Mouse (Mus musculus) urinary bladder, postnatal 4 days (tissue): ENCODE results near the gene Hspb8.
"Not testable (repeated sequence)": the region's sequence is repeated elsewhere in the genome, so short reads cannot be mapped to it uniquely, and the experiment has no call there.

ENCODE experiments used
- DNase-seq, 2 experiments: peaks; one replicate each; pipeline ENCODE4 v3.0.0; 2021 to 2022; ENCODE audit warnings: low spot score in 2 of 2

Gene Hspb8

DNA sequence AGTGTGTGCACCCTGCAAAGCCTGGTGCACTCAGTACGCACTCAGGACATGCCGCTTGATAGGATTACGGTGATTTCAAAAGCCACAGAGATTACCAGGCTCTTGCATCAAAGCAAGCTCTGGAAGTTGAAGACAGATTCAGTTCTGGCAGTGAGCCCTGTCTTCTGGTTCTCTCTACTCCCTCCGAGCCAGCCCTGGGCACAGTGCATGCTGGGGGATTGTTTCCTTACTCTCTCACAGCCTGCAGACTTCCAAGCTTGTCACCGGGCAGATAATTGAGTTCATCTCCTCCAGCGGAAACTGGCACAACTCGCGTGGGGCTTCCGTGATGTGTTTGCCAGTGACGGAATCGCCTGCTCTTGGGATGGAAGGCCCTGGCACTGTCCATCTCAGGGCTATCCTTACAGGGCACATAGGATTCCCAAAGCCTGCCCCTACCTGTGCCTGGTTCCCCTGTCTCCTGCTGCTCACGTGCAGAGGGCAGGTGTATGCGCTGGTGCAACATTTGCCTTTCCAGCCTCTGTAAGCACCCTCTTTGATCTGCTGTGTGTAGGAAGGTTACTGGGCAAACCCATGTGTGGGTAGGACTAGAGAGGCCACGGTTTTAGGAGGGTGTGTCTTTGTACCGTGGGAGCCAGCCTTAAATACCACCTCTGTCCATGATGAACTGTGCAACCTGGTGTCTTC is 32.7 kb downstream of the Hspb8 start:
- DNase-seq, result no peak

DNA sequence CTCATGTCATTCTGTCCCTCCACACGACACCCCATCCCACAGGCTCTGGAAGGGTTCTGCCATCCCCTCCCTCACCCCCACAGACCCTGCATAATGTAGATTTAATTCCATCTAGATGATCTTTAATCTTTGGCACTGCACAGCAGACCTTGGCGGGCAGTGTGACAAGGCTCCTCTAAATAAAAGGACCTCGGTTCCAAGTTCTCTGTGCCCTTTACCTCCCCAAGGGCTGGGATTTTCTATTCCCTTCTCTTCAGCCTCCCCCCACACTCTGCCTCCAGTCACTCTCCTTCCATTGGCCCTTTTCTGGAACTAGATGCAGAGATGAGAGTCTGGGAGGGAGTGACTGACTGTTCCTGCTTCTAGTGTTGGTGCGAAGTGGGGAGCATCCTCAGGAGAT is 33.3 kb downstream of the Hspb8 start:
- DNase-seq, result no peak

DNA sequence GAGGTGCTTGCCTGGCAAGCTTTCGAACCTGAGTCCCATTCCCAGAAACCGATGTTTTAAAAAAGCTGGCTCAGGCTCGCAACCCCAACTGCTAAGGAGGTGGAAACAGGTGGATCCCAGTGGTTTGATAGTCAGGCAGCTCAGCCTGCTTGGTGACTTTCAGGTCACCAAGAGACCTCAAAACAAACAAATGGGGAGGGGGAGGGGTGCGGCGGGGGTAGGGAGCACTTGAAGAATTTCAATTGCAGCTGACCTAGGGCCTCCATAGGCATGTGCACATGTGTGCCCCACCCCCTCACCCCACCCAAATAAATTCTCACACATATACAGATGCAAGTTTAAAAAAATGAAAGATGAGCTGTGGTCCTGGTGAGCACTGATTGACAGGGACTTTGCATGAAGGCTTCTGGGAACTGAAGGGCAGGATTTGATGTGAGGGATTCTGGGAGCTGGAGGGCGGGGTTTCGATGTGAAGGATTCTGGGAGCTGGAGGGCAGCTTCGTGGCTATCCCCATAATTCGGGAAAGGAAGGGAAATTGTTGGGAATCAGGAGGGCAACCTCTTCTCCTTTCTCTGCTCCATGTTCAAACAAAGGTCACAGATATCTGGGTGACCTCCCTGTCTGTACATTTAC is 35.2 kb downstream of the Hspb8 start:
- no peak for DNase-seq

DNA sequence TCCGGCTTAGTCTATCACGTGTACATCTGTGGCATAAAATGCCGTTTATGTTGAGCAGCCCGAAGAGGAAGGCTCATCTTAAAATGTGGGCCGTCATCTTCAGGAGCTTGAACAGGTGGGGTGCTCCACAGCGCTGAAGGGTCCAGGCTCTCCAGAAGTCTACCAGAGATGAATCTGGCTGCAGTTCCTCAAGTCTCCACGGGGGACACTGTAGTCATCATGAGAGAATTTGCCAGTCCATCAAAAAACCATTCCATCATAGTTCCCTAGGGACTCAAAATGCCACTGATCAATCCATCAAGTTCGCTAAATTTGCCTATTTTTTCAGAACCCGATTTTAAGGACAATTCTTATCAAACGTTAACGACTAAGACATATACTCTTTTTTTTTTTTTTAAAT is 36.6 kb downstream of the Hspb8 start:
- no peak for DNase-seq

DNA sequence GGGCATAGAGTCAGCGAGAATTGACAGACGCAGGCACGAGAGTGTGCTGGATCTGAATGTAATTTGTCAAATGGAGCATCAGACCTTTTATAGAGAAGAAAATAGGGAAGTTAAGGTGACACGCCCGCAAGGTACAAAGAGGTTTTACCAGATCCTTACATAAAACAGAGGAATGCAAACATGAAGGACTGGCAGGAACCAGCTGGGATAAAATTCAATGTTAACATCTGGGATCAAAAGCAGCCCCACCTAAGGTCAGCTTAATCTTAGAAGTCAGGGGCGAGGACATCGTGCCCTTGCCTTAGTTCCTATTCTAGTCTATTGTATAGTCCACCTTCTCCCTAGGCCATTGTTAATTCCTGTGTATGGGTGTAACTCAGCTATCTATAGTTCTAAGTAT is 40.0 kb downstream of the Hspb8 start:
- DNase-seq, result not testable (repeated sequence)

DNA sequence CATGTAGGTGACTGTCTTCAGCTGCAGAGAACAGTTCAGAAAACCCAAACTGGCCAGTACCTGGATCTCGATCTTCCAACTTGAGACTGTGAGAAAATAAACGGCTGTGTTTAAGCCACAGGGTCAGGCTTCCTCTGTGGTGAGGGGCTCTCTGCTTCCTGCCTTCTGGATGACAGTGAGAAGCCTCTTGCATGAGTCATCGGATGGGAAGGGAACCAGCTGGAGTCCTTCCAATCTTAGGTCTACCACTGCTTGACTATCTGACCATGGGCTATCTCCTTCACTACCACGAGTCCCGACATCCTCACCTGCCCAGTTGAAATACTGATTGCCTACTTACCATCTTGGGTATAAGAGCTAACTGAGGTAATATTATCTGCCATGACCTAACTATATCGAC is 40.9 kb downstream of the Hspb8 start:
- no peak for DNase-seq

DNA sequence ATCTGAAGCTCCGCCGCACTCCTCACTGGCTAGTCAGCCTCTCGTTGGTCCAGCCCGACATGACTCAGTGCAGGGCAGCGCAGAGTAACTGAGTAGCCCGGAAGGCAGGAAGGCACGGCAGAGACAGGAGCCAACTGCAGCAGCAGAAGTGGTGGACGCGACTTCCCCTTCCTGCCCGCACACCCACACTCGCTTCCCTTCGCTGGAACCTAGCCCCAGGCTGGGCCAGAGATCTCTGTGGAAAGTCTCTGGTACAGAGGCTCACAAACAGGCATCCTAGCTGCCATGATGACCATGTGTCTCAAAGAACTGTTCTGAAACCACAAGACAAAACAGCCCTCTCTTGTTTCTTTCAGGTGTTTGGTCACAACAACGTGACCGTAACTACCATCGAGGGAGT is 41.4 kb downstream of the Hspb8 start:
- no peak for DNase-seq

DNA sequence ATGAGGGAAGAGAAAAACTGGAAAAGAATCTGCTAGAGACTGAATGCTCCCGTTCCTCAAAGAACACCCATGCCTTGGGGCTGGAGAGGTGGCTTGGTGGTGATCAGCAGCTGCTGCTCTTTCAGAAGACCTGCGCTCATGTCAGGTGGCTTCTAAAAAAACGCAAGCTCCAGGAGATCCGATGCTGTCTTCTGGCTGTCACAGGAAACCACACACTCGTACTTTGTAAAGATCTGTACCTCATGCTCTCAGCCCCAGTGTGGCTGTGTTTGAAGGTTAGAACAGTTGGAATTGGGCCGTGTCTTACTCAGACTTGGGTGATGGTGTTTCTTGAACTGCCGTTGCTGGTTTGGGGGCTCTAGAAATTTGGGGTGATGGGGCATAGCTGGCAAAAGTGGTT is 42.3 kb downstream of the Hspb8 start:
- no peak for DNase-seq

DNA sequence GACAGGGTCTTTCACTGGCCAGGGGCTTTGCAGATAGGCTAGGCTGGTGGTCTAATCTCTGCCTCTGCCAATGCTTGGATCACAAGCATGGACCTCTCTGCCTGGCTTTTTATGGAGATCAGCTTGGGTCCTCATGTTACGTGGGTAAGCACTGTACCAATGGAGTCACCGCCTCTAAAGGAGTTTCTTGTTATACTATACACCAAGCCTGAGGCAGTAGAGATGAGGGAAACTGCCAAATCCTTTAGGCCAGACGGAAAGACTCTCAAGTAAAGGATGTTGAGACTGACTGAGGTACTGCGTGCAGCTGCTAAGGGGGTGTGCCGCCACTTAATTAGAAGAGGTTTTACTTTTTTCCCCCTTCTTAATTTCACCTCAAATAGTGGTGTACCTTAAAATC is 43.8 kb downstream of the Hspb8 start:
- no peak for DNase-seq

DNA sequence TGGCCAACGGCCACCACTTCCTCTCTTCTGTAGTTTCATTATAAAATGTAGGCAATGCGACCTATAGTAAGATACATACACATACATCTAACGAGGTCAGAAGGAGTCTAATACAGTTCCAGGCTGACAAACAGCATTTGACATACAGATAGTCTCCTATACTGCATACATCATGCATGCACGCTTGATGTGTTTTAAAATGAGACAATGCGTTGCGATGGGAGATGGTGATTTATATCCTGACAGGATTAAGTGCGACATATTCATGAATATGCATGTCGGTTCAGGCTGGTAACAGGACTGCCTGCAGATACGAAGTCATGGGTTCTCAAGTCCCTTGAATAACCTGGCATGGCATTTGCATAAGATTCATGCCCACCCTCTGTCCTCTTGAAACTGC is 54.7 kb downstream of the Hspb8 start:
- DNase-seq, result no peak

DNA sequence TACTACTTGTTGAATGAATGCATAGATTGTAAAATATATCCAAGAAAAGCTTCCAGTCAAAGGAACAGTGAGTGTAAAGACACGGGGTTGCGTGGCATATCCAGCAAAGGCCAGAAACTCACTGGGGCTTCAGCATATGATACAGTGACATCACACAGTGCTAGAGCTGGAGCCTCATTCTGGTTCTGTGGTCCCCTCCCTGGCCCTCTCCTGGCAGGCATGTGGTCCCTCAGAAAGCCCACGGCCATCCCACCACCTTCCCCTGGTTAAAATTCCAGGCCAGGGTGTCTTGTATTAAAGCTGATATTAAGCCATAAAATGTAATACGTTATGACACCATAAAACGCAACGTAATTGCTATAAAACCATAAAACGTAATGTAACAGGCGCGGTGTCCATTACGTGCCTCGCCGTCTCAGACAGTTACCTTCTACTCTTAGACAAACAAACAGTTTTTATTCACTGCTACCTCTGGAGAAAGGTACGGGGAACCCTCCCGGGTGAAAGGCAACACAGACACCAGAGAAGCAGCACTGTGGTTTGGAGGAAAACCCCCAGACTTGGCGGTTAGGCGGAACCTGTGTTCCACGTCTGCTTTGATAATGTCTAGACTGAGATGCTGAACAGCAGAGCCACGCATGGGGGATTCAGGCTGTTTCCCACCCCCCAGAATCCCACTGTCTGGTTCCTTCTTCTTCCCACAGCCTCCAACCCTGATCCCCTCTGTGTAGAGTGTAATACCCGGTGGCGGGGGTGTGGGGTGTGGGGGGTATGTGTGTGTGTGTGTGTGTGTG is 55.6 kb downstream of the Hspb8 start:
- DNase-seq, result no peak

DNA sequence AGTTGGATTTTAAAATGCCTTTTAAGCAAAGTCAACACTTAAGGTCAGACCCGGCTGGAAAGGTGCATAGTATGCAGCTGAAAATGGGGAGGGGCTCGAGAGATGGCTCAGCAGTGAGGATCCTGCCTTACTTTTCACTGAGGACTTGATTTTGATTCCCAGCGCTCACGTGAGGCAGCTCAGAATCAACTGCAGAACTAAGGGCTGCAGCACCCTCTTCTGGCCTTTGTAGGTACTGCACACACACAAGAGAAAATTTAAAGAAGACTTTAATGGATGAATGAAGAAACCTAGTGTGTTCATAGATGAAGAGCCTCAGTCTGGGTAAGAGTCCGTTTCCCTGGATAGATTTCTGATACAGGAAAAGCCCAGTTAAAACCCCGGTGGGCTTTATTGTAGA is 61.3 kb downstream of the Hspb8 start:
- no peak for DNase-seq

DNA sequence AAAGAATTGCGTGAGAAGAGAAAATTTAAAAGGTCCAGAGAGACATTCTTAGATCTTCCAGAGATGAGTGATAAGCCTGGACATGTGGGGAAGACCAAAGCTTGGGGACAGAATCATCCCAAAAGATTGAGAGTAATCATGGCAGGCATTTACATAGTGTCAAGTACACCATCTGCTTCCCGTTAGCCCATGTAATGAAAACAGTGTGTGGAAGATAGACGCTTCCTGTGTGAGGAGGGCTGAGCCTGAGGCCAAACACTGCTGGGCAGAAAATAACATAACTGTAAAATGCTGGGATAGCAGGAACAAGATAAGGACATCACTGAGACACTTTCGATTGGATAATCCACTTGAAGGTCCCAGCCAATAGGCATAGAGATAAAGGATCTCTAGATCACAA is 61.9 kb downstream of the Hspb8 start:
- no peak for DNase-seq
